Mouse (Mus musculus): Measurements from ENCODE around the gene Prune2.

DNA sequence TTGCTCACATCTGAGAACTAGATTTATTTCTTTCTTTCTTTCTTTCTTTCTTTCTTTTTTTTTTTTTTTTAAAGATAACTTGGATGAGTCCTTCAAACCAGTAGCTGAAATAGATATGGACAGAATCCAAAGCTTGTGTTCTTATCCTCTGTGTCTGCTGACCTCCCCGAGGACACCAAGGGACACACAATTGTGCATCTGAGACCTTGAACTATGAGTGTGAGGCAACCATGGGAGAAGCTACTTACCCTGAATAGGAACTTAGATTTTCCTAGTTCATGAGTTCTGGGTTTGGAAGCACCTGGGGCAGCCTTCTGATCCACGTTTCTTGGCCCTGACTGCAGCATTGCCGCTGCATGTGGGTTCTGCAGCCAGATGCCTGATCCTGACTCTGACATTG lies 7.3 kb downstream of the Prune2 start:
- TF ChIP-seq CTCF (IDR thresholded peaks at IDR 0.05; ENCODE audit: extremely low read depth, insufficient read depth, insufficient read length, insufficient replicate concordance) = no peak
- no peak for TF ChIP-seq POLR2A (IDR thresholded peaks at IDR 0.05; ENCODE audit: low read depth, low read length)

All from spleen, adult 2 months (tissue).